Mouse (Mus musculus) testis, adult 2 months (tissue): ENCODE results near the gene Znhit6. TPM values are rescaled to one million over a fixed set of nuclear protein-coding genes. Genes with fewer than 3 reads are reported as not detected.
A peak's percentile ranks its signal among the peaks of the same experiment; 100 is the strongest.

ENCODE experiments used
- H3K27ac ChIP-seq: fragments of 200-500 bp; 2 replicates; pipeline ENCODE4 v1.5.1; 2012; ENCODE audit warnings: low read depth, low read length; ENCODE audit not compliant: control insufficient read depth, insufficient read depth
- H3K27me3 ChIP-seq: fragments of 200-500 bp; 2 replicates; pipeline ENCODE4 v1.6.1; 2012; ENCODE audit warnings: mild to moderate bottlenecking, low read length, moderate library complexity; ENCODE audit not compliant: control insufficient read depth, insufficient read depth
- H3K36me3 ChIP-seq: fragments of 200-500 bp; 2 replicates; pipeline ENCODE4 v1.6.1; 2012; ENCODE audit warnings: mild to moderate bottlenecking, low read length; ENCODE audit not compliant: control insufficient read depth, insufficient read depth
- H3K4me1 ChIP-seq: fragments of 200-500 bp; 2 replicates; pipeline ENCODE4 v1.6.1; 2012; ENCODE audit warnings: low read length; ENCODE audit not compliant: control insufficient read depth, insufficient read depth
- H3K4me3 ChIP-seq: fragments of 200-500 bp; 2 replicates; pipeline ENCODE4 v1.5.1; 2012; ENCODE audit warnings: low read depth, mild to moderate bottlenecking, low read length, moderate library complexity, mixed read lengths; ENCODE audit not compliant: control insufficient read depth
- CTCF ChIP-seq: fragments of 200-500 bp; IDR thresholded peaks from 2 replicates; pipeline ENCODE4 v1.5.1; 2012; ENCODE audit warnings: low read depth, mild to moderate bottlenecking, inconsistent platforms, low read length, moderate library complexity; ENCODE audit not compliant: control insufficient read depth, insufficient read depth, insufficient replicate concordance
- POLR2A ChIP-seq: fragments of 200-500 bp; IDR thresholded peaks from 2 replicates; pipeline ENCODE4 v1.6.1; 2012; ENCODE audit warnings: low read depth, mild to moderate bottlenecking, inconsistent platforms, low read length, moderate library complexity; ENCODE audit not compliant: control insufficient read depth
- polyA plus RNA-seq: library from polyadenylated mRNA; depleted of rRNA; stranded (reverse); fragments of >200 nt; gene quantifications from 2 replicates; pipeline ENCODE4 v1.2.3, GENCODE M21; 2012

The Znhit6 gene
- polyA plus RNA-seq, 1 experiment = 10.2 TPM

GRCm38 (mm10) chr3:145646009-145646408 is 70.0 kb downstream of the Znhit6 start:
- H3K27me3 ChIP-seq = peaks cover 2% of the 10 kb centered on the region; the same call in 1 of the 2 replicates
- H3K4me3 ChIP-seq = no peak overlapping the region
- TF ChIP-seq POLR2A = no peak
- no peak for TF ChIP-seq CTCF
- no peak overlapping the region for H3K27ac ChIP-seq
- H3K4me1 ChIP-seq = peaks cover 12% of the 10 kb centered on the region
- H3K36me3 ChIP-seq = no peaks in the 10 kb centered on the region

- Histone ChIP-seq H3K27ac (no peak overlapping the region), H3K36me3 (no peaks in the 10 kb centered on the region), H3K4me3 (no peak overlapping the region), H3K27me3 (peaks cover 2% of the 10 kb centered on the region; the same call in 1 of the 2 replicates), H3K4me1 (peaks cover 12% of the 10 kb centered on the region)
- no peak for TF ChIP-seq POLR2A
- TF ChIP-seq CTCF = no peak
Observed at GRCm38 (mm10) chr3:145646666-145647065, 70.7 kb downstream of the Znhit6 start.

- H3K4me3 ChIP-seq = peak overlapping the region; percentile 27
- no peaks in the 10 kb centered on the region for H3K36me3 ChIP-seq
- H3K27me3 ChIP-seq = peaks cover 2% of the 10 kb centered on the region; the same call in 1 of the 2 replicates
- H3K27ac ChIP-seq = no peak overlapping the region
- peaks cover 15% of the 10 kb centered on the region for H3K4me1 ChIP-seq
- TF ChIP-seq CTCF = no peak
- no peak for TF ChIP-seq POLR2A
Observed at GRCm38 (mm10) chr3:145647416-145647815, 71.4 kb downstream of the Znhit6 start.

GRCm38 (mm10) chr3:145648097-145648931 is 72.3 kb downstream of the Znhit6 start:
- peak overlapping the region; percentile 76 for H3K4me3 ChIP-seq
- H3K27ac ChIP-seq = no peak overlapping the region
- H3K4me1 ChIP-seq = peaks cover 22% of the 10 kb centered on the region

DNA sequence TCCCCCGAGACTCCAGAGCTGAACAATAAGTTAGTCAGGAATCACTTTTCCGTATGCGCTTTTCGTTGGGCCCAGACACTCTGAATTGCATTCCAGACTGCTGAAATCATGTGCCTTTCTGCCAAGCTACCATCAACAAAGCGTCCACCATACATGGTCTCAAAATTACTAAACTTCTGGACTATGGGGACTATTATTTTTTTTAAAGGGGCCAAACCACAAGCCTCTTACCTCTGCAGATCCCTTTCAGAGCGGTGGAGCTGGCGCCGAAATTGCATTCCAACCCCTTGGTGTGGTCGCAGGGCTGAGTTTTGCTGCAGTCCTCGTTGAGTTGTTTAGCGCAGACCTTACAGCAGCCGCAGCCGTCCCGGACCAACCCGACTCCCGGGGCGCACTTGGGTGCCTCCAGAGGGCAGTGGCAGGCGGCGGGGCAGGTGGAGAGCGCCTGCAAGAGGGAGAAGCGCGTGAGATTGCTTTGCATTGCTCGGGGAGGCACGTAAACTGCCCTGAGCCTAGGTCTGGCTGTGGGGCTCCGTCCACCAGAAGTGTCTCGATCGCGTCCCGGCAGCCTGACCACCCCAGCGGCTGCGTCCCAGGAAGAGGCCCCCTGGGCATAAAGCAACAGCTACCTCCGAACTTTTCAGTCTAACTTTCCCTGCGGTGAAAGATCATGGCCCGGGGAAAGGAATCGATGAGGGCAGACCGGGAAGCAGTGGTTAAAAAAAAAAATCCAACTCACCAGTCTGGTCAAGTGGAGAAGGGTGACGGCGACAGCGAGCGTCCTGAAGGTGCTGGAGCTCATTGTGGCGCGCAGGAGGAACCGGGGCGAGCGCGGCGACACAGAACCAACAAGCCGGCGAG is 73.2 kb downstream of the Znhit6 start:
- H3K4me1 ChIP-seq = peaks cover 26% of the 10 kb centered on the region
- TF ChIP-seq POLR2A = no peak
- TF ChIP-seq CTCF = no peak
- H3K27ac ChIP-seq = no peak overlapping the region
- peaks cover 2% of the 10 kb centered on the region; the same call in 1 of the 2 replicates for H3K27me3 ChIP-seq
- no peaks in the 10 kb centered on the region for H3K36me3 ChIP-seq
- peak overlapping the region; percentile 76 for H3K4me3 ChIP-seq

More at GRCm38 (mm10) chr3:145648097-145648931, 72.3 kb downstream of the Znhit6 start:
- peak; percentile 17; the same call in 1 of the 2 replicates for TF ChIP-seq CTCF
- no peak for TF ChIP-seq POLR2A
- Histone ChIP-seq H3K36me3 (no peaks in the 10 kb centered on the region), H3K27me3 (peaks cover 2% of the 10 kb centered on the region; the same call in 1 of the 2 replicates)

- Histone ChIP-seq H3K27ac (peak within 1 kb of the TSS; percentile 50), H3K4me1 (peaks cover 26% of the 10 kb centered on the region), H3K4me3 (peak within 1 kb of the TSS; percentile 76), H3K27me3 (peaks cover 2% of the 10 kb centered on the region; the same call in 1 of the 2 replicates), H3K36me3 (no peaks in the 10 kb centered on the region)
- TF ChIP-seq POLR2A (peak; percentile 59), CTCF (no peak)
Observed at GRCm38 (mm10) chr3:145649852-145650202, 73.8 kb downstream of the Znhit6 start, which contains the start of gene Ccn1. Ccn1 (minus strand) TSS chr3:145649981.

- Histone ChIP-seq H3K36me3 (no peaks in the 10 kb centered on the region), H3K4me1 (peaks cover 26% of the 10 kb centered on the region), H3K4me3 (peak overlapping the region; percentile 76), H3K27me3 (peaks cover 2% of the 10 kb centered on the region; the same call in 1 of the 2 replicates), H3K27ac (peak overlapping the region; percentile 50)
- no peak for TF ChIP-seq CTCF
- no peak for TF ChIP-seq POLR2A
Observed at GRCm38 (mm10) chr3:145650298-145651011, 74.5 kb downstream of the Znhit6 start.
